Mouse (Mus musculus) midbrain, embryonic 11.5 days (tissue): ENCODE measurements around the gene Parg. TPM values are rescaled to one million over a fixed set of nuclear protein-coding genes. Genes with fewer than 3 reads are reported as not detected.

ENCODE experiments used
- ATAC-seq: fragments of 200-750 bp; cut with Nextera tagmentation; 2 replicates; pipeline ENCODE4 v1.8.0; 2017; ENCODE audit warnings: moderate TSS enrichment, moderate library complexity; ENCODE audit not compliant: low FRiP score
- DNase-seq: peaks from one replicate; pipeline ENCODE4 v3.0.0; 2015; ENCODE audit warnings: low spot score; ENCODE audit errors: missing footprints
- H3K27ac ChIP-seq: fragments of 300-500 bp; sonication (generic); 2 replicates; pipeline ENCODE4 v1.5.1; 2014; ENCODE audit warnings: low read depth, low read length
- H3K27me3 ChIP-seq: fragments of 300-500 bp; sonication (generic); 2 replicates; pipeline ENCODE4 v1.6.1; 2014; ENCODE audit warnings: mild to moderate bottlenecking, low read length, moderate library complexity, mixed read lengths; ENCODE audit not compliant: control insufficient read depth, insufficient read depth
- H3K36me3 ChIP-seq: fragments of 300-500 bp; sonication (generic); 2 replicates; pipeline ENCODE4 v1.6.1; 2014; ENCODE audit warnings: mild to moderate bottlenecking, low read length, moderate library complexity, mixed read lengths; ENCODE audit not compliant: control insufficient read depth, insufficient read depth
- H3K4me1 ChIP-seq: fragments of 300-500 bp; sonication (generic); 2 replicates; pipeline ENCODE4 v1.6.1; 2014; ENCODE audit warnings: low read length; ENCODE audit not compliant: control insufficient read depth, insufficient read depth
- H3K4me2 ChIP-seq: fragments of 300-500 bp; sonication (generic); 2 replicates; pipeline ENCODE4 v1.6.1; 2014; ENCODE audit warnings: mild to moderate bottlenecking, moderate library complexity
- H3K4me3 ChIP-seq: fragments of 300-500 bp; sonication (generic); 2 replicates; pipeline ENCODE4 v1.5.1; 2014; ENCODE audit warnings: low read depth, low read length
- H3K9ac ChIP-seq: fragments of 300-500 bp; sonication (generic); 2 replicates; pipeline ENCODE4 v1.6.1; 2014; ENCODE audit warnings: low read length
- H3K9me3 ChIP-seq: fragments of 300-500 bp; sonication (generic); 2 replicates; pipeline ENCODE4 v1.6.1; 2016; ENCODE audit warnings: low read length; ENCODE audit not compliant: control insufficient read depth
- WGBS: fragments of 180-500 bp; shearing (Covaris S2); extraction: QIAGEN DNeasy Blood & Tissue Kit; methylation state at CpG from one replicate; pipeline ENCODE4 v1.1.7; 2014; 5-methylcytosine and 5-hydroxymethylcytosine counted together
- polyA plus RNA-seq: library from polyadenylated mRNA; unstranded; fragments of >200 nt; fragmentation: Nextera tagmentation; extraction: Ambion mirVana; gene quantifications from 2 replicates; pipeline ENCODE4 v1.2.1, GENCODE M21; 2014

Gene Parg
- polyA plus RNA-seq: 66.1 and 70.1 TPM in 2 replicates

- H3K36me3 ChIP-seq: peaks cover 5% of the 10 kb centered on the region
- under 1% methylated on average over 74 of the region's 77 CpGs for WGBS
- H3K9me3 ChIP-seq: no peaks in the 10 kb centered on the region; the same call in 1 of the 2 replicates
- peak; percentile 98 for DNase-seq
- peaks cover 15% of the 10 kb centered on the region for H3K4me1 ChIP-seq
- peak; percentile 93 for ATAC-seq
- H3K9ac ChIP-seq: peak within 1 kb of the TSS; percentile 94
- peak within 1 kb of the TSS; percentile 94 for H3K4me2 ChIP-seq
- no peaks in the 10 kb centered on the region for H3K27me3 ChIP-seq
- H3K27ac ChIP-seq: no peak within 1 kb of the TSS
- peak within 1 kb of the TSS; percentile 99 for H3K4me3 ChIP-seq
Measured at GRCm38 (mm10) chr14:32201791-32202451, at the start of gene Parg, which contains the start of gene Timm23. Gene Parg, plus strand, starts transcription at chr14:32201949. Gene Timm23, minus strand, starts transcription at chr14:32201898.

- Histone ChIP-seq H3K4me1 (no peaks in the 10 kb centered on the region), H3K9ac (no peak overlapping the region), H3K4me2 (no peak overlapping the region), H3K36me3 (no peaks in the 10 kb centered on the region), H3K27me3 (no peaks in the 10 kb centered on the region), H3K27ac (no peak overlapping the region), H3K4me3 (no peak overlapping the region), H3K9me3 (peaks cover 3% of the 10 kb centered on the region; the same call in 1 of the 2 replicates)
- DNase-seq (no peak), ATAC-seq (no peak)
- WGBS: 92% methylated on average over 18 of the region's 18 CpGs
Measured at GRCm38 (mm10) chr14:32152243-32152965, 49.3 kb upstream of the Parg start.

GRCm38 (mm10) chr14:32153156-32153555 is 48.6 kb upstream of the Parg start:
- no peaks in the 10 kb centered on the region; the same call in 1 of the 2 replicates for H3K9me3 ChIP-seq
- no peak overlapping the region for H3K9ac ChIP-seq
- WGBS: 94% methylated on average over 2 of the region's 2 CpGs
- no peak overlapping the region for H3K4me2 ChIP-seq
- H3K27me3 ChIP-seq: no peaks in the 10 kb centered on the region
- H3K4me1 ChIP-seq: no peaks in the 10 kb centered on the region
- no peak for ATAC-seq
- no peaks in the 10 kb centered on the region for H3K36me3 ChIP-seq
- DNase-seq: no peak
- H3K27ac ChIP-seq: no peak overlapping the region
- H3K4me3 ChIP-seq: no peak overlapping the region

GRCm38 (mm10) chr14:32154758-32155157 is 47.0 kb upstream of the Parg start:
- WGBS: 87% methylated on average over 6 of the region's 6 CpGs
- no peak overlapping the region for H3K9ac ChIP-seq
- H3K4me2 ChIP-seq: no peak overlapping the region
- no peak for ATAC-seq
- no peaks in the 10 kb centered on the region for H3K4me1 ChIP-seq
- DNase-seq: no peak
- H3K36me3 ChIP-seq: no peaks in the 10 kb centered on the region
- H3K27me3 ChIP-seq: no peaks in the 10 kb centered on the region
- H3K9me3 ChIP-seq: no peaks in the 10 kb centered on the region
- H3K27ac ChIP-seq: no peak overlapping the region
- no peak overlapping the region for H3K4me3 ChIP-seq

GRCm38 (mm10) chr14:32159150-32159670 is 42.5 kb upstream of the Parg start:
- DNase-seq: peak; percentile 81
- ATAC-seq: peak; percentile 74
- Histone ChIP-seq H3K27ac (no peak overlapping the region; the same call in 1 of the 2 replicates), H3K27me3 (no peaks in the 10 kb centered on the region), H3K9ac (peak overlapping the region; percentile 79), H3K4me3 (peak overlapping the region; percentile 69), H3K36me3 (no peaks in the 10 kb centered on the region), H3K4me2 (peak overlapping the region; percentile 95), H3K9me3 (no peaks in the 10 kb centered on the region), H3K4me1 (peaks cover 9% of the 10 kb centered on the region)
- 37% methylated on average over 4 of the region's 4 CpGs for WGBS

GRCm38 (mm10) chr14:32159690-32160246 is 42.0 kb upstream of the Parg start, which contains the start of gene Ncoa4:
Gene Ncoa4, plus strand, starts transcription at chr14:32159865.
- peak; percentile 98 for ATAC-seq
- Histone ChIP-seq H3K27me3 (no peaks in the 10 kb centered on the region), H3K27ac (peak within 1 kb of the TSS; percentile 37), H3K4me3 (peak within 1 kb of the TSS; percentile 69), H3K4me1 (peaks cover 9% of the 10 kb centered on the region), H3K36me3 (no peaks in the 10 kb centered on the region), H3K4me2 (peak within 1 kb of the TSS; percentile 95), H3K9me3 (no peaks in the 10 kb centered on the region), H3K9ac (peak within 1 kb of the TSS; percentile 79)
- under 1% methylated on average over 40 of the region's 40 CpGs for WGBS
- DNase-seq: peak; percentile 100

- DNase-seq (no peak), ATAC-seq (no peak)
- Histone ChIP-seq H3K27ac (no peak overlapping the region; the same call in 1 of the 2 replicates), H3K27me3 (no peaks in the 10 kb centered on the region), H3K4me2 (peak overlapping the region; percentile 95), H3K9ac (peak overlapping the region; percentile 79), H3K9me3 (no peaks in the 10 kb centered on the region), H3K4me1 (peaks cover 15% of the 10 kb centered on the region), H3K4me3 (peak overlapping the region; percentile 69), H3K36me3 (no peaks in the 10 kb centered on the region)
- WGBS: 38% methylated on average over 7 of the region's 7 CpGs
Measured at GRCm38 (mm10) chr14:32160563-32160962, 41.2 kb upstream of the Parg start.

GRCm38 (mm10) chr14:32161090-32161885 is 40.5 kb upstream of the Parg start:
- no peak overlapping the region for H3K9ac ChIP-seq
- DNase-seq (peak; percentile 23), ATAC-seq (no peak)
- H3K4me2 ChIP-seq: no peak overlapping the region
- no peaks in the 10 kb centered on the region for H3K36me3 ChIP-seq
- no peak overlapping the region for H3K27ac ChIP-seq
- H3K27me3 ChIP-seq: no peaks in the 10 kb centered on the region
- WGBS: 90% methylated on average over 12 of the region's 12 CpGs
- H3K4me3 ChIP-seq: no peak overlapping the region
- no peaks in the 10 kb centered on the region for H3K9me3 ChIP-seq
- H3K4me1 ChIP-seq: peaks cover 17% of the 10 kb centered on the region
